Mouse (Mus musculus) spleen, adult 18-20 months (tissue): Measurements from ENCODE around the gene Laptm4a.

Experiments
- DNase-seq, 2 experiments: peaks; one replicate each; pipeline ENCODE4 v3.0.0; 2022; ENCODE audit warnings: mixed read lengths in 2 of 2

The Laptm4a gene

DNA sequence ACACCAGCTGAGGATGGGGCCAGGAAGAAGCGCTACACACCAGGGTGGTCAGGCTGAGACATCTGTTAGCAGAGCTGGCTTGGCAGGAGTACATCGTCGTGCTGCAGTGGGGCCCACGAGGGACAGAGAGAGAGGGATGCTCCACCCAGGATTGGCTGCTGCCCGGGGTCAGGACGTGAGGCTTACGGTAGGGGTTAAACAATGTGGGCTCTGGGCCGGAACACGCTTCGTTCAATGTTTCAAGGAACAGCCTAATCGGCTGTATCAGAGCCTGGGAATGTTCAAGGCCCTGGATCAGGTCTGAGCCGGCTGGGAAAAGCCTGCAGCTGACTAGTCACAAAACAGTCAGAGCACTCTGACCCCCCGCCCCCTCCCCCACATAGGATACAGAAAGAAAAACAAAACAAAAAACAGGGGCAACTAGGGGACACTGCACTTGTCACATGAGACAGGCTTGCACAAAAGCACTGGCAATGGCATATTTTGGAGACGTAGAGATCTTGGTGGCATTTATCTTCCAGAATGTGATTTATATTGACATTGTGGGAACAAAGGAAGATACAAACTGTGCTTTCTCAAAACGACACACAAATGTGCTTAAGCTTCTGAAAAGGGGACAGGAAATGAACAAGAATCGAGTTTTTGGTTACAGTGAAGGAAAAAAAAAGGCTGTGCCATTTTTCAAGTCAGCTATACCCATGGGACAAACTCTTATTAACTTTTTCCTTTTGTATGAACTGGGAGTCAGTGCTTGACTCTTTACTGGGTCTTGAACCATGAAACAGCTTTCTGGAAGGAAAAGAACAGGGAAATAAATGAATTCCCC is 8.4 kb upstream of the Laptm4a start:
- no peak for DNase-seq

DNA sequence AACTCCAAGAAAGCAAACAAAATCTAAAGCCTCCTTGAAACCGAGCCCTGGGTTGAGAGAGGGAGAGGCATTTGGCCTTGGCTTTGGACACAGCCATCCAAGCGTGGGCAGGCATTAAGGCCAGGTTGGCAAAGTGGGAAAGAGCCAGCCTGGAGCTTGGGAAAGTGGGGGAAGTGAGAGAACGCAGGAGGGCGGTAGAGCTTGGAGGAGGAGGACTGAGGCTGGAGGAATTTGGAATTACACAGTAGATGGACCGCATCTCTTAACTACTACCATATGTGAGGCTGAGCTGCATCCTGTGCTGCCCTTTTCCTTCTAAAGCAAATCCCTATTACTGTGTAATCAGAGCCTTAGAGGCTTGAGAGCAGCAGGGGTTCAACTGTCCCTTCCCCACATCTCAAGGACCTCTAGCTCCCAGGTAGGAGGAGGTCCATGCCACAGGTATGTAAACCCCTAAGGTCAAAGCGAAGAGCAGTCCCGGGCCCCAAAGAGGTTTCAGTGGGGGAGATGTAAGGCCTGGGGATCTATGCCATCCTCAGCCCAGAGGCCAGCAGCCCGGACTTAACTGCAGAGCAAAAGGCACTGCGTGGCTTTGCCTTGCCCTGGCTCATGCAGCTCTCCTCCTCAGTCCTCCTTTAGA is 7.6 kb upstream of the Laptm4a start:
- no peak for DNase-seq

DNA sequence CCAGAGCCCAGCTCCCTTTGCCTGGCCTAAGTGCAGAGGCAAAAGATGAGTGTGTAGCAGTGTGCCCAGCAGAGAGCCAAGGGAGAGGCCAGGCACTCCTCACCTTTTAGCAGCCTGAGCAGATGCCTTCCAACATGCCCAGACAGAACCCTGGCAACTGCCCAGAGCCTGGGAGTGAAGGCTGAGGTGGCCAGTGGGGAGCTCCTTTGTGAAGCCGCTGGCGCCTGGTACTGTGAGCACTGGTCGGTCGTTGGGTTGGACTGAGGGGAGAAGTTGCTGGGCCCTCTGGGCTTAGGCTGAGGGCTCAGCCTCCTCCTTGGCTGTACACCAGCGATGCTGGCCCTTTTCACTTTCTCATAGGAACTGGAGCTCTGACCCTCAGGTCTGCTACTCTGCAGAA is 5.1 kb upstream of the Laptm4a start:
- no peak for DNase-seq

DNA sequence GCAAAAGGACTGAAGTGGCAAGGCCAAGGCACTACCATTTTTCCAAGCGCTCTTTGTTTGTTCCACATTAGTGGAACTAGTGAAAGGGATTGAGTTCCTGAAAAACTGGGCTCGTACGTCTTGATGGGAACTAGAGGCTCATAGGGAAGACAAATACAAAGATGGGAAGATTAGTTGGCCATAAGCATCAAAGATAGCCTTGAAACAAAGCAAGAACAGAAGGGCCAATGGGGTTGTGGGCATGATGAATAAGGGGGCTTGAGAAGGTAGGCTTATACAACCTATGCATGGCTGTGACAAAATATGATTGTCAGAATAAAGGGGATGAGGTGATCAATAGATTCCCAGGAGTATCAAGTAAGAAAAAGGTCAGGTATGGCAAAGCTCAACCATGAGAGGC is 2.2 kb upstream of the Laptm4a start:
- no peak for DNase-seq

DNA sequence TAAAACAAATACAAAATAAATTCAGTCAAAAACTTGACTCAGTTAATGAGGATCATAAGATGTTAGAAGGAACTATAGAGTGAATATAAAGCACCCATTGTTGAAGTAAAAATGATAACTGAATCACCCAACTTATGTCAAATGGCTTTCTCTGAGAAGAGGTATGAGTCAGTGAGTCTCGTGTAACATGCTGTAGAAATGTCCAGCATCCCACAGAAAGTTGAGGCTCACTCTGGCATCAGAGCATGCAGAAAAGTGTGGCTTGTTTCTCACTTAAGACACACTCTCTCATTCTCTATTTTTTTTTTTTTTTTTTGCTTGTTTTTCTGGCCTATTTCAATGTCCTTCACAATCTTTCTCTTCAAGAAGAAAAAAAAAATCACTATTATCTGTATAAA is 469 bp upstream of the Laptm4a start:
- DNase-seq = no peak

DNA sequence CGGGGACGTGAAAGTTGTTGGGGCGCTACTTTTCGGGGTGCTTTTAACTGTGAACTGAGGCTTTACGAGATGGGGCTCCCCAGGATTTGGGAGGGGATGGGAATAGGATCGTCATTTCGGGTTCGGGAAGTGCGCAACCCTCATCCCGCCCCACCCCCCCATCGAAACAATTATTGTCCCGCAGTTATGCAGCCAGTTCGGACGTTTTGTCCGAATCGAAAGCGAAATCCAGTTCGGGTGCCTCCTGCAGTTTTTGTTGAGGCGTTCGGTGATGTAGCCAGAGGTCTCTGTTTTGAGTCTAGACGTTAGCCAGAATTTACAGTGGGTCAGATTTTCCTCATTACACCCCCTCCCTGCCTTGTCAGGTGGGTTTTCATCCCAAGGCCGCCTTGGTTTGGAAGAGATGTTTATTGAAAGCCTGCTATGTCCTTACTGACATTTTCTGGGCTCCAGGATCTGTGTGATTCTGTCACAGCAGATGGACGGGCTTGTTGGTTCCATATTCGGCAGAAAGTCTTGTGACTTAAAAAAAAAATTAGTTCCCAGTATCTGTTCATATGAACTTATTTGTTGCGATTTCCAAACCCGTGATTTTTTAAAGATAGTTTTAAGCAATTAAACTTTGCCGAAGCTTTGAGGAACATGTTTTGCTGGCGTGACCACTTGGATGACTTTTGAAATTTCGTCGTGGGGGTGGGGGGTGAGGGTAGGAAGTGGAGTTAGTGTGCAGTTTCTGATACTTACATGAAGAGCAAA is 1.1 kb downstream of the Laptm4a start:
- no peak for DNase-seq

DNA sequence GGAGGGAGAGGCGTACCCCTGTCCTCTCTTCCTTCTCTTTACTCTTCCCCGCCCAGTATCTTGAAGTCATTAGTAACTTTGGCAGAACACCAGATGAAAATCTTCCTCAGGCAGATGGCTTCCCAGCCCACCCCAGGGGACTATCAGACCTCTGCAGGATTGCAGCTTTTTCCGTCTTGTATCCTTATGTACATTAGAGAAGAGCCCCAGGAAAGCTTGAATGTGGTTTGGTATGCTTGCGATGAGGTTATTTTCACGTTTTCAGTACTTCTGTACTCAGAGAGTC is 1.6 kb downstream of the Laptm4a start:
- DNase-seq = no peak

DNA sequence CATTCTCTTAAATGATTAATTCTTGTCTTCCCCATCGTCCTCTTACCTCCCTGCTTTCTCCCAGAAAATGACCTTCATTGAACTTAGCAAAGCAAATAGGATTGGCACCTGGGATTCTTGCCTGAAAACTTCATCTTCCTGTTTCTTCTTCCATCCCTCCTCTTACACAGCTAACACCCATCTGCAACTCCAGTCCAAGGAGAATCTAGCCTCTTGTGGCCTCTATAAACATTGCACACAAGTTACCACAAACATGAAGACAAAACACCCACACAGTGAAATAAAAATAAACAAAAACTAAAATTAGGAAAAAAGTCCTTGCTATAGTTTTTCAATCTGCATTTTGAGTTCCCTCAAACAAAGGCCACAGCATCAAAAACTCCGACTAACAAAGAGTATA is 2.1 kb downstream of the Laptm4a start:
- no peak for DNase-seq

DNA sequence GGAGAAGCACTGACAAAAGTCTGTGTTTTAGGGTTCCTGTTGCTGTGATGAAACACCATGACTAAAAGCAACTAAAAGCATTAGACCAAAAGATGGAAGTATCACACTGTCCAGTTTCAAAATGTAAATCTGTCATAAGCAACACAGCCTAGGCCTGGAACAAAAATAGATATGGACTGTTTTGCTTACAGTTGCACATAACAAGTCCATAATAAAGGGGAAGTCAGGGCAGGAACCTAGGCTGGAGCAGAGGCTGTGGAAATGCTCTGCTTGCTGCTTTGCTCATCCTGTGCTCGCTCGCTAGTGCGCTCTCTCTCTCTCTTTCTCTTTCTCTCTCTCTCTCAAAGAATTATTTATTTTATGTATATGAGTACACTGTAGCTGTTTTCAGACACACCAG is 6.2 kb downstream of the Laptm4a start:
- DNase-seq = no peak

DNA sequence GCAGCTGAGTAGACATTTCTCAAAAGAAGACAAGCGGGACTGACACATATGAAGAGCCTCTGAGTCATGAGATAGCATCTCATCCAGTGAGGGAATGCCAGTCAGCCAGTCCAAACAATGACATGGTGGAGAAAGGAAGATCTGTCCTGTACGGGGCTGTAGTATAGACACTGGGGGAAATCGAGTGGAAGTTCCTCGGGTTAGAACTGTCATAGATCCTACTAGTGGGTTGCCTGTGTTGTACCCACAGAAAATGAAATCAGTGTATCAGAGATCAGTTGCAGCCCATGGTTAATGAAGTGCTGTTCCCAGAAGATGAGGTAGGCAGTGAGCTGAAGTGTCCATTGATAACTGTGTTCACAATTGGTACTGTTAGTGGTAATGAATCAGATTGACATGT is 7.3 kb downstream of the Laptm4a start:
- no peak for DNase-seq

DNA sequence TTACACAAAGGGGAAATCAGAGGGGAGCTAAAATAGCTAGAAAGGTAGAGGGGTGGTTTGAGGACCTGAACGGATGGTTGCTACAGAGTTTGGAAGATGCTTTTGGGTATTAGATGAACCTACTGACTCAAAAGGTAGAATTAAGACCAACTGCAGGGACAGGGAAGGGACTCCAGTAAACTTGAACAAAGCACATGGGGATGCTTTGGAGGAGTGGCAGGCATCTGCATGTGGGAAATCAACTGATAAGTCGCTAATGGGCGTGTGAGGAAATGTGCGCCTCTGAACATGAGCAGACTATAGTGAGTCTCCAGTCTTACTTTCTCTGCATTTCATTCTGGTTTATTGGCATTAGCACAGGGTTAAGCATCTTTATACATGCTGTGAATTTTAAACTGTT is 9.6 kb downstream of the Laptm4a start:
- DNase-seq = no peak

DNA sequence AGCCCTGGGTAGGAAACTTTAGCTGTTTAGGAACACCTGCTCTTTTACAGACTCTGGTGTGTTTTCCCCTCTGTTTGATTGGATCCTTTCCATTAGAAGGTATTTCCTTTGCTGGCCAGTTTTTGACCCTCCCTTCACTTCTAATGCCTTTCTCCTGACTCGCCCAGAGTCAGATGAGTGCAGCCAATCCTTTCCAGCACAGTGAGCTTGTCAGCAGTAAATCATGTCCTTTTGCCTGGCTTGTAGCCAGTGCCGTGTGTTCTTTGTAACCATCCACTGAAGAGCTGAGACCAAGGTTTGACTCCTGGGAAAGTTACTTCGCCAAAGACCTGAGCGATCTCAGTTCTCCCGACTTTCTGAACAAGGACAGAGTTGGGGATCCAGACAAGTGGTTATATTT is 13.9 kb downstream of the Laptm4a start:
- DNase-seq = no peak

DNA sequence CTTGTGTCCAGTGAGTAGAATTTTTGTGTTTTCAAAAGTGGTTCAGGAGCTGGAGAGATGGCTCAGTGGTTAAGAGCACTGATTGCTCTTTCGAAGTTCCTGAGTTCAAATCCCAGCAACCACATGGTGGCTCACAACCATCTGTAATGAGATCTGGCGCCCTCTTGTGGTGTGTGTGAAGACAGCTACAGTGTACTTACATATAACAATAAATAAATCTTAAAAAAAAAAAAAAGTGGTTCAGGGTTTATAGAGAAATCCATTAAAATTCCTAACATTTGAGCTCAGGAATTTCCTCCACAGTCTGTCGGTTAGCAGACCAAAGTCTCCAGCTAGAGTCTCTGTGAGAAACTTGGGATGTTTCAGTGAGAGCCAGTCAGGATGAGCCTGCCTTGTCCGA is 14.7 kb downstream of the Laptm4a start:
- DNase-seq = peak in 1 of 2 experiments; percentile 22

DNA sequence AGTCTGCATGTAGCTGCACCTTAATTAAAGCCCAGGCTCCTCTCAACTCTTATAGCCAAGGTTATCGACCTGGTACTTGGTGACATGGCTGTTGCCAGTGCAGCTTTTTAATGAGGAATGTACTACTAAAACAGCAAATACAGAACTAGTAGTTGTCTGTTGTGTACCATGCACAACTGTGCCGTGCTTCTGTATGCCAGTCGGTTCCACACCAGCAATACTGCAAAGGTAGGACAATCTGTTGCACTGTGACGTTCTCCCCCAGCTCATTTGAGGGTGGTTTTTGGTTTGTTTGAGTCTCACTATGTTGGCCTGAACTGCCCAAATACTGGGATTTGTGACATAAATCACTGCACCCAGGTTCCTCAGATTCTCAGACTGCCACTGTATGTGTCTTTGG is 18.0 kb downstream of the Laptm4a start:
- no peak for DNase-seq

DNA sequence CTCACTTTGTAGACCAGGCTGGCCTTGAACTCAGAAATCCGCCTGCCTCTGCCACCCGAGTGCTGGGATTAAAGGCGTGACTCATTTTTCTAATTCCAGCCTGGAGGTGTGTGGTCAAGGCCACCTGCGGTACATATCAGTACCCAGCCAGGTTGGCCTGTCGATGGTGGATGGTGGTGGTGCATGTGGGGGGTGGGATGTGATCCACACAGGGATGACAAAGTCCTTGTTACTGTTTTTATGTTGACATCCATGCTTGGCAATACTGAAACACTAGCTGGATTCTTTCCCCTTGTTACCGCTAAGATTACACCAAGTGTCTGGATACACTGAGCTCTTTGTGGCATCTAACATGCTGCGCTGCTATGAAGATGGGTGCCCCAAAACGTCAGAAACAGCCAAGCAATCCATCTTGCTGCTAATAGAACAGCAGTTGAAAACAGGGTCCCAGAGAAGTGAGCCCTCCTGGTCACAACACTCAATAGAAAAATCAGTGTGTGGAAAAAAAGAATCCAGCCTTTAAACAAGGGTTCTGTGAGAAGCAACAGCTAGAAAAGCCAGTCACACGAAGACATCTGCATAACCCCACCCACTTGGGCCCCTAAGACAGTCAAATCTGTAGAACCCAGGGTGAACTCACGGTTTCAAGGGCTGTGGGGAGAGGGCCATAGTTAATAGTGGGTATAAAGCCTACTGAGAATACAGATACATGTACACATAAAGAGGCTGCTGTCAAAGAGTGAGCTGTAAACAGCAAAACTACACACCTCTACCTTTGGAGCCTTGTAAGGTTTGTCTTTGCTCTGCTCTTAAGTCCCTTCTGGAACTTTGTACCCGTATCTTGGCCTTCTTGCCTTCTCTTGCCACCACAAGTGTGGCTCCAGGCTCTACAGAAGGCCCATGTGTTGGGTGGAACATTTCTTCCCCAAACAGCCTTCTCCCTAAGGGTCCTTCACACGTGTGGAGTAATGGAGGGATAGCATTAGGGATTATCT is 18.8 kb downstream of the Laptm4a start:
- DNase-seq = no peak

DNA sequence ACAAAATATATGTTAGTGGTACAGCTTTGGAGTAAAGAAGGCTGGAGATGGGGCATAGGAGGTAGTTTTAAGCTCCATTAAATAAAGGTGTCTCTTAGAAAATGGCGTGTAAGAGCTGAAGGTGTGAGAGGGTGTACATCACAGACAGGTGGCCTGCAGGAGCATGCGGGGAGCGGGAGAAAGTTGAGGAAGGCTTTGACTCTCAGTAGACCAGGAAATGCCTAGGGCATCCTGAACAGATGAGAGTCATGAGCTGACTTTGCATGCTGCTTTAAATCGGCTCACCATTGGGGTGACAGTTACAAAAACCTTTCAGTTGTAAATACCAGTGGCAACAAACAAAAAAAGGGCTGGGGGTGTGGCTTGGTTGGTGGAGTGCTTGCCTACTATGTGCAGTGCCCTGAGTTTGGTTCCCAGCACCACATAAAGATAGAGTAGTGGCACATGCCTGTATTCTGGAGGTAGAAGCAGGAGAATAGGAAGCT is 19.7 kb downstream of the Laptm4a start:
- DNase-seq = no peak

DNA sequence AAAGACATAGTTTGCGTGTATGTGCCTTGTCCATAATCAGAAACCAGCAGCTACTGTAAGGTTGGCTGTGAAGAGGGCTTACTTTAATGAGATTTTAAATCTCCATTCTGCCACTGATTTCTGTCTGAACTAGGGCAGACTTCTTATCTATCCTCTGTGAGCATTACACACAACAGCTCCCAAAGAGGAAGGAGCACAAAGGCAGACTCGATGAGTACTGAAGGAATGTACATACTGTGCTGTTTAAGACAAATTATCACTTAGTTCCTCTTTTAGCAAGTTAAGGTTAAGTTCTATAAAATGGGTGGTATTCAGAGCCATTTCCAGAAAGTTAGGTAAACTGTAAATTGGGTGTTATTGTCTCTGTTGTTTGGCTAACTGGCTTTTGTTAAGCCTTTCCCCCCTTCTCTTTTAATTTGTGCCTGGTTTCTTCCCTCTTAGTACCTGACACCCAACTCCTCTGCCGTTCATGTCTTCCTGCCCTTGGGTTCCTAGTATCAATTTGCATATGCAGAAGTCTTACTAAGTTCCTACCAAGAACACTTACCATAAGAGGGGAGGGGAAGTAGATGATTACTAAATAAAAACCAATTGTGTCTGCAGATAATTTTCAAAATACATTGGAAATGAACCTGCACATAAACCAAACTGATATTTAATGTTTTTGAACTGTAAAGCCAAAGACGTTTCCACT is 20.4 kb downstream of the Laptm4a start:
- DNase-seq = no peak

DNA sequence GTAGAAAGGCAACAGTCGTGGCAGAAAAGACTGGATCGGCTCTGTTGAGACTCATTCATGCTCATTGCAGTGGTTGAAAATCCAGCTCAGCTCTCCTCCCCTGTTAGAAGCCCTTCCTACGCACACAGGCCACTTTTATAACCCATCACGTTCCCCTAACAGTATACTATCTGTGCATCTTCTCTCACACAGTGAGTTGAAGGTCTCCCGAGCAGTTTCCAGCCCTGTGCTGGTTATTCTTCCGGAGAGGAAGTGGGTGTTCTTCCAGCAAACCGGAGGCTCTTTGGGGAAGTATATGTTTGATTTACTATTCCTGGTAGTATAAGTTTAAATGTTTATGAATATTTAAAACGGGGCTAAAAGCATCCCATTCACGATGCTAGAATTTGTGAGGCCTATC is 25.7 kb downstream of the Laptm4a start:
- DNase-seq = no peak

DNA sequence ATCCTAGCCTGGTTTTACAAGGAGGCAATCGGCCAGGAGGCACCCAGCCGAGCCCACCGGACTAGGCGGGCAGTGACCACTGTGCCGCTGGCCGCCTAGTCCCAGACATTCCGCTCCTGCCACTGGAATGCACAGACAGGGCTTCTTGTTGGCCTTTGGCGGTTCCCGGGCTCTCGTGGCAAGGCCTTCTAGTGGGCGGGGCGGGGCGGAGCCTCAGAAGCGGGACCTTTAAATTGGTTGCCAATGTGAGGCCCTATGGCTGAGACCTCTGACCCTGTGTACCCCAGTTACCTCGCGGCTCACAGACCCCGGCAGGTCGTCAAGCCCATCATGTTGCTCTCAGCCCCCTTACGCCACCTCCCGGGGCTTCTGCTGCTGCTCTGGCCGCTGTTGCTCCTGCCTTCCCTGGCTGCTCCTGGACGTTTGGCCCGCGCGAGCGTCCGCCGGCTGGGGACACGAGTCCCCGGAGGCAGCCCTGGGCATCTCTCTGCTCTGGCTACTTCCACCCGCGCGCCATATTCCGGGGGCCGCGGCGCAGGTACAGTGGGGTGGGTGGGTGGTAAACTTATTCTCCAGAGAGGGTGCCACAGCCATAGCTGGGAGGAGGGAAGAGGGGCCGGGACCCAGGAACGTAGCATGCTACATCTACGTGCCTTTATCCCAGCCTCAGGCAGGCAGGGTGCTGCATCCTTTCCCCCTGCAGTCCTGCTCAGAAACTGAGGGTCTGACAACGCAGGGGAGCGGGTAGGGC is 26.4 kb downstream of the Laptm4a start, which contains the start of gene Matn3:
Matn3 (plus strand) TSS at position 216 of the 751 bp plus-strand sequence.
- DNase-seq = peak; percentile 17 to 58

DNA sequence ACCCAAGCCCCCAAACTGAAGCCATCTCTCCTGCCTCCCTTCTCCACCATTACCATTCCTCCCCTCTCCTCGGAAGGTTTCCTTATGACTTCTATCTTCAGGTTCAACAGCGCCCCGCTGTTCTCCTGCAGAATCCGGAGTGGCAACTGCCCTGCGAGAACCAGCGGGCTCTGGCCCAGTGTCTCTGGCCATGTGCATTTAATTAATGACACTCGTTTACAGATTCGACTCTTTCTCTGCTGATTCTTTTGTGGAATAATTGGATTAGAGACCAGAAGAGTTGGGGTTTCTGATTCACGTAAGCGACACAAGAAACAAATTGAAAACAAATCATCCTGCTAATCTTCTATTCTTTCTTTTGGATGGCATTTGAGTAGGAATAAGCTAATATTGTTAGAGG is 31.7 kb downstream of the Laptm4a start:
- DNase-seq = no peak

DNA sequence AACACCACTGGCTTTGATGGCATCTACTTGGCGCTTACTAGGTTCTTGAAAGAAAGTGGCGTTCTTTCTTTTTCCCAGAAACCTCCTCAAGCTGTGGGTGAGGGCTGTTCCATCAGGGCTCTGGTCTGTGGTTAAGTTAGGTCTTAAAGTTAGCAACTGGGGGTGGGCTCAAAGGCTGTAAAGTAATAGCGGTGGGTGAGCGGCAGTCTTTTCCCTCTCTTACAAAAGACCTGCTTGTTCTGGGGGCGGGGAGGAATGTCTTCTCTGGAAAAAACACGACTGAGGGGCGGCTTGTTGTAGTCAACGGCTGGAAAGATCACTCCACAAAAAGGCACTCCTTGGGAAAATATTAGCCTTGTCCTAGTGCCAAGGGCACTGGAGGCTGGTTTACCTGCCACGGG is 32.7 kb downstream of the Laptm4a start:
- DNase-seq = no peak
